Mouse (Mus musculus): Measurements from ENCODE around the gene D17H6S53E. TPM values are rescaled to one million over a fixed set of nuclear protein-coding genes. Genes with fewer than 3 reads are reported as not detected.

The D17H6S53E gene
- polyA plus RNA-seq, 1 experiment from 2014 or later = 7.8 TPM

- Histone ChIP-seq H3K27ac (no peak overlapping the region; the same call in 1 of the 2 replicates), H3K4me1 (peaks cover 50% of the 10 kb centered on the region)
- no peak for DNase-seq (ENCODE audit: extremely low spot score, low spot score)
Observed at GRCm38 (mm10) chr17:35125578-35125977, 595 bp upstream of the D17H6S53E start.

GRCm38 (mm10) chr17:35127017-35127416, 844 bp downstream of the D17H6S53E start:
- peak overlapping the region; percentile 87 for H3K27ac ChIP-seq
- DNase-seq (ENCODE audit: extremely low spot score, low spot score) = no peak
- no peaks in the 10 kb centered on the region for H3K27me3 ChIP-seq (ENCODE audit: poor library complexity, severe bottlenecking)
- H3K9me3 ChIP-seq = no peaks in the 10 kb centered on the region
- 77% methylated on average over 13 of the region's 13 CpGs for whole genome bisulfite sequencing
- H3K4me1 ChIP-seq = peaks cover 43% of the 10 kb centered on the region
- peaks cover 43% of the 10 kb centered on the region for H3K36me3 ChIP-seq (replicated peaks)
- peak overlapping the region; percentile 68 for H3K4me3 ChIP-seq

More at GRCm38 (mm10) chr17:35125578-35125977, 595 bp upstream of the D17H6S53E start:
- 40% methylated on average over 6 of the region's 6 CpGs for WGBS
- Histone ChIP-seq H3K9me3 (no peaks in the 10 kb centered on the region), H3K4me3 (peak overlapping the region; percentile 68), H3K36me3 (replicated peaks) (peaks cover 43% of the 10 kb centered on the region), H3K27me3 (ENCODE audit: poor library complexity, severe bottlenecking) (no peaks in the 10 kb centered on the region)

- peaks cover 32% of the 10 kb centered on the region for H3K36me3 ChIP-seq (replicated peaks)
- H3K9me3 ChIP-seq = no peaks in the 10 kb centered on the region
- H3K27me3 ChIP-seq (ENCODE audit: poor library complexity, severe bottlenecking) = no peaks in the 10 kb centered on the region
- no peak for DNase-seq (ENCODE audit: extremely low spot score, low spot score)
- H3K27ac ChIP-seq = no peak overlapping the region
- WGBS = 78% methylated on average over 11 of the region's 11 CpGs
- H3K4me1 ChIP-seq = peaks cover 33% of the 10 kb centered on the region
- H3K4me3 ChIP-seq = 0 out of 2 replicates have a peak overlapping the region, but pooled peaks have one; percentile 8
Observed at GRCm38 (mm10) chr17:35128996-35129395, 2.8 kb downstream of the D17H6S53E start.

DNA sequence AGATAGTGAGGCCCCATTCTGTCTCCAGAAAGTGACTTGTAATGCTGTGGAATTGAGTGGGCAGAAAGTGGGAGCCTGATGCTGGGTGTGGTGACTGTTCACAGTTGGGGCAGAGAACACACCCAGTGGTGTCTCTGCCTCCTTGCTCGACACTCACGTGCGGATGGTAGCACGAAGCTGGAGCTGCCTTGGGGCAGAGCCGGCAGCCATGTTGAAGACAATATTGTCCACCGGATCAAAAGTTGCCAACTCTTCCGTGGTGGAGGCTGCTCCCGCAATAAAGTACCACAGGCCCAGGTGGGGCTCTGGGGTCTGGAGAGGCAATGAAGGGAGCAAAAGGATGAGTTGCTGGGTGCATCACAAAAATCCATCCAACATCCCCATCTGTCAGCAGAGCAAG, 4.9 kb downstream of the D17H6S53E start:
- Histone ChIP-seq H3K27me3 (ENCODE audit: poor library complexity, severe bottlenecking) (no peaks in the 10 kb centered on the region), H3K36me3 (replicated peaks) (peaks cover 20% of the 10 kb centered on the region), H3K27ac (no peak overlapping the region), H3K4me3 (no peak overlapping the region), H3K9me3 (no peaks in the 10 kb centered on the region), H3K4me1 (peaks cover 26% of the 10 kb centered on the region)
- WGBS = 91% methylated on average over 8 of the region's 8 CpGs
- DNase-seq (ENCODE audit: extremely low spot score, low spot score) = no peak

- Histone ChIP-seq H3K36me3 (replicated peaks) (peaks cover 20% of the 10 kb centered on the region), H3K4me3 (no peak within 1 kb of the TSS), H3K4me1 (peaks cover 26% of the 10 kb centered on the region), H3K27ac (no peak within 1 kb of the TSS), H3K27me3 (ENCODE audit: poor library complexity, severe bottlenecking) (no peaks in the 10 kb centered on the region), H3K9me3 (no peaks in the 10 kb centered on the region)
- 86% methylated on average over 15 of the region's 15 CpGs for WGBS
- no peak for DNase-seq (ENCODE audit: extremely low spot score, low spot score)
Observed at GRCm38 (mm10) chr17:35131500-35132173, 5.5 kb downstream of the D17H6S53E start, which contains the start of gene Apom. Gene Apom (minus strand): TSS chr17:35132050.

DNA sequence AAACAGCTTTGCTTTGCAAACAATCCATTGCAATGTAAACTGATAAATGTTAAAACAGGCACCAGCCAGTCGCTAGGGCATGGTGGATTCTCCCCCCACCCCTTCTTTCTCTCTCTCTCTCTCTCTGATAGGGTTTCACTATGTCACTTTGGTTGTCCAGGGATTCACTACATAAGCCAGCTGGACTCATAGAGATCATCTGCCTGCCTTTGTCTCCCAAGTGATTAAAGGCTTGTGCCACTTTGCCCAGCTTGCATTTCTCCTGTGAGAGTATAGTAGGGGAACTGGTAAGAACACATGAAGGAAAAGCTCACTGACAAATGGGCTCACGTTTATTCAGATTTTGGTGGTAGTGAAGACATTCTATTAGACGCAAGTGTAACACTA, 6.0 kb downstream of the D17H6S53E start:
- DNase-seq (ENCODE audit: extremely low spot score, low spot score) = no peak
- peaks cover 20% of the 10 kb centered on the region for H3K36me3 ChIP-seq (replicated peaks)
- 80% methylated on average over 3 of the region's 3 CpGs for WGBS

GRCm38 (mm10) chr17:35133517-35133916, 7.3 kb downstream of the D17H6S53E start:
- Histone ChIP-seq H3K9me3 (no peaks in the 10 kb centered on the region), H3K27me3 (ENCODE audit: poor library complexity, severe bottlenecking) (no peaks in the 10 kb centered on the region), H3K27ac (no peak overlapping the region), H3K36me3 (replicated peaks) (peaks cover 23% of the 10 kb centered on the region), H3K4me1 (peaks cover 22% of the 10 kb centered on the region), H3K4me3 (no peak overlapping the region; the same call in 1 of the 2 replicates)
- DNase-seq (ENCODE audit: extremely low spot score, low spot score) = no peak
- 96% methylated on average over 7 of the region's 7 CpGs for WGBS

More for the DNA sequence above, 6.0 kb downstream of the D17H6S53E start:
- H3K27ac ChIP-seq = no peak overlapping the region
- H3K4me3 ChIP-seq = no peak overlapping the region
- H3K9me3 ChIP-seq = no peaks in the 10 kb centered on the region
- H3K4me1 ChIP-seq = peaks cover 26% of the 10 kb centered on the region
- H3K27me3 ChIP-seq (ENCODE audit: poor library complexity, severe bottlenecking) = no peaks in the 10 kb centered on the region

DNA sequence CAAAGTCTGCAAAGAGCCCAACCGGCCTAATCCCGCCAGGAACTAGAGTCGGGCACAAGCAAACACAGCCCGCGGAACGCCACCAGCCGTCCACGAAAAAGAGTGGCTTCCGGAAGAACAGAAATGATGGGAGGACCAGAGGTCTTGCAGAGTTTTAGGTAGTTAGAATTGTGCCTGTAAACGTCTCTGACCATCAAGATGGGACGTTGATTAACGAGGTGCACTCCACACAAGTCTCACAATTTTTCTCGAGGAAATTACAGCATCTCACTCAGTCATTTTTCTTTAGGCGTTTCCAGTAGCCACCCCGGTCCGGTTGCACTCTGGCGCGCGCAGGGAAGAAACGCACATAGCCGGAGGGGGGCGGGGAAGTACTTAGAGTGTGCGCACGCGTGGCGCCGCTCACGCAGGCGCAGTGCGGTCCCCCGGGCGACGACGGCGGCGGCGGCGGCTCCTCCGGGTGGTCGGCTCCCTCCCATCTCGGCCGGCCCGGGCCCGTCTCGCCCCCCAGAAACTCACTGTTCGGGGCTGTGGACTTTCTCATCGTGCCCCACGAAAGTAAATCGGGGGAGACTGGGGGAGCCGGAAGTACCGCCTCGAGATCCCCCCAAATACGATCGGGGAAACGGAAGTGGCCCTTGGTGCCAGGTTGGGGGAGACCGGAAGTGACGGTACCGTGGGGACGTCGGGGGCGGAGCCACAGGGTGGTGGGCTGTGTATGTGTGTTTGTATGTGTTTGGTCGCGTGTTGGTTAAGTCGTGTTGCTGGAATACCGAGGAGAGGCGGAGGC, 8.8 kb downstream of the D17H6S53E start, which contains the start of gene Bag6:
Gene Bag6, plus strand, starts transcription at position 378 of the 790 bp plus-strand sequence.
- under 1% methylated on average over 66 of the region's 66 CpGs for whole genome bisulfite sequencing
- Histone ChIP-seq H3K36me3 (replicated peaks) (peaks cover 31% of the 10 kb centered on the region), H3K4me1 (peaks cover 17% of the 10 kb centered on the region), H3K27ac (peak within 1 kb of the TSS; percentile 98), H3K27me3 (ENCODE audit: poor library complexity, severe bottlenecking) (no peaks in the 10 kb centered on the region), H3K9me3 (no peaks in the 10 kb centered on the region), H3K4me3 (peak within 1 kb of the TSS; percentile 76)
- DNase-seq (ENCODE audit: extremely low spot score, low spot score) = peak; percentile 94

GRCm38 (mm10) chr17:35135591-35136320, 9.6 kb downstream of the D17H6S53E start:
- H3K9me3 ChIP-seq = no peaks in the 10 kb centered on the region
- whole genome bisulfite sequencing = under 1% methylated on average over 43 of the region's 43 CpGs
- peaks cover 38% of the 10 kb centered on the region for H3K36me3 ChIP-seq (replicated peaks)
- H3K27me3 ChIP-seq (ENCODE audit: poor library complexity, severe bottlenecking) = no peaks in the 10 kb centered on the region
- peak overlapping the region; percentile 76 for H3K4me3 ChIP-seq
- H3K27ac ChIP-seq = peak overlapping the region; percentile 98
- no peak for DNase-seq (ENCODE audit: extremely low spot score, low spot score)
- H3K4me1 ChIP-seq = peaks cover 17% of the 10 kb centered on the region

DNA sequence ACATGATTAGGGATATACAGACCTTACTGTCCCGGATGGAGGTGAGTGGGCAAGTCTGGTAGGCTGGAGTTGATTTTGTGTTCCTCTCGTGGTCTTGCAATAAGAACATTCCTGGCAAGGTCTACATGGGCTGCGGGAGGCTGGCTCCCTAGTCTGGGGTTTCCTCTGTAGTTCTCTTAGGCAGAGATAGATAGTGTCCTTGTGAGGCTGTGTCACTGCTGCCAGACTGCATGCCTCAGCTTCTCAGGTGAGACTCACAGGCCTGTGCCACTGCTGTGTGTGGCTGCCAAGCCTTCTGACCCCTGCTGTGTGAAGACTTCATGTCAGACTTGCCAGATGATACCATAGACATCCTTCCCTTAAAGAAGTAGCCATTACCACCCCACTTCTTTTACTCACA, 13.1 kb downstream of the D17H6S53E start:
- WGBS = 93% methylated on average over 3 of the region's 3 CpGs
- peaks cover 71% of the 10 kb centered on the region for H3K36me3 ChIP-seq (replicated peaks)
- DNase-seq (ENCODE audit: extremely low spot score, low spot score) = no peak
- H3K27ac ChIP-seq = no peak overlapping the region
- H3K27me3 ChIP-seq (ENCODE audit: poor library complexity, severe bottlenecking) = no peaks in the 10 kb centered on the region
- peaks cover 17% of the 10 kb centered on the region for H3K4me1 ChIP-seq
- H3K9me3 ChIP-seq = peaks cover 4% of the 10 kb centered on the region; the same call in 1 of the 2 replicates
- no peak overlapping the region for H3K4me3 ChIP-seq

- no peak overlapping the region for H3K27ac ChIP-seq
- DNase-seq (ENCODE audit: extremely low spot score, low spot score) = no peak
- H3K4me3 ChIP-seq = peak overlapping the region; percentile 0; the same call in 1 of the 2 replicates
- peaks cover 17% of the 10 kb centered on the region for H3K4me1 ChIP-seq
- peaks cover 83% of the 10 kb centered on the region for H3K36me3 ChIP-seq (replicated peaks)
- no peaks in the 10 kb centered on the region for H3K27me3 ChIP-seq (ENCODE audit: poor library complexity, severe bottlenecking)
- H3K9me3 ChIP-seq = peaks cover 4% of the 10 kb centered on the region; the same call in 1 of the 2 replicates
- 86% methylated on average over 16 of the region's 16 CpGs for WGBS
Observed at GRCm38 (mm10) chr17:35140490-35140996, 14.4 kb downstream of the D17H6S53E start.

- Histone ChIP-seq H3K4me1 (peaks cover 6% of the 10 kb centered on the region), H3K27me3 (ENCODE audit: poor library complexity, severe bottlenecking) (no peaks in the 10 kb centered on the region)
Observed at GRCm38 (mm10) chr17:35141971-35142370, 15.8 kb downstream of the D17H6S53E start.

More at GRCm38 (mm10) chr17:35141971-35142370, 15.8 kb downstream of the D17H6S53E start:
- DNase-seq (ENCODE audit: extremely low spot score, low spot score) = no peak
- Histone ChIP-seq H3K4me3 (0 out of 2 replicates have a peak overlapping the region, but pooled peaks have one; percentile 7), H3K36me3 (replicated peaks) (peaks cover 98% of the 10 kb centered on the region), H3K9me3 (peaks cover 4% of the 10 kb centered on the region; the same call in 1 of the 2 replicates), H3K27ac (no peak overlapping the region)
- 92% methylated on average over 6 of the region's 6 CpGs for WGBS

Data from forebrain, embryonic 10.5 days (tissue).